Mouse (Mus musculus) ES-E14 (cell line): Measurements from ENCODE around the gene Elobl. TPM values are rescaled to one million over a fixed set of nuclear protein-coding genes. Genes with fewer than 3 reads are reported as not detected.

Experiments used
- DNase-seq: peaks from one replicate; pipeline ENCODE4 v3.0.0-alpha.2; 2013; ENCODE audit warnings: low read depth, low spot score
- H3K27ac ChIP-seq: 2 replicates; pipeline ENCODE4 v1.5.1; 2012; ENCODE audit warnings: low read depth, mild to moderate bottlenecking, low read length, moderate library complexity, mixed read lengths; ENCODE audit not compliant: poor library complexity, insufficient read depth, severe bottlenecking
- H3K36me3 ChIP-seq: 2 replicates; pipeline ENCODE4 v1.6.1; 2012; ENCODE audit warnings: mild to moderate bottlenecking, low read length, moderate library complexity, mixed read lengths; ENCODE audit not compliant: control insufficient read depth, poor library complexity, insufficient read depth, severe bottlenecking
- H3K4me1 ChIP-seq, 2 experiments: fragments of 150-350 bp in 1 of 2; sonication (generic) in 1 of 2; 2 replicates each; pipeline ENCODE4 v1.6.1; 2012; ENCODE audit warnings: low read length in 2 of 2, mild to moderate bottlenecking in 1 of 2, mixed read lengths in 1 of 2; ENCODE audit not compliant: control insufficient read depth in 2 of 2, insufficient read depth in 2 of 2, poor library complexity in 1 of 2
- H3K4me3 ChIP-seq, 2 experiments: fragments of 150-350 bp in 1 of 2; sonication (generic) in 1 of 2; 2 replicates each; pipeline ENCODE4 v1.5.1; 2012; ENCODE audit warnings: low read length in 2 of 2, low read depth in 1 of 2, mild to moderate bottlenecking in 1 of 2, mixed read lengths in 1 of 2; ENCODE audit not compliant: insufficient read depth in 1 of 2, poor library complexity in 1 of 2, severe bottlenecking in 1 of 2
- H3K9ac ChIP-seq: 2 replicates; pipeline ENCODE4 v1.6.1; 2012; ENCODE audit warnings: low read depth, mild to moderate bottlenecking, low read length, mixed read lengths; ENCODE audit not compliant: poor library complexity, insufficient read depth, severe bottlenecking
- H3K9me3 ChIP-seq: fragments of 150-350 bp; sonication (generic); 2 replicates; pipeline ENCODE4 v1.6.1; 2012; ENCODE audit warnings: low read depth, mild to moderate bottlenecking, low read length; ENCODE audit not compliant: control insufficient read depth, insufficient read depth
- CHD2 ChIP-seq: IDR thresholded peaks from 2 replicates; pipeline ENCODE4 v1.6.1; 2014; ENCODE audit warnings: mild to moderate bottlenecking, low read depth, low read length, inconsistent platforms
- HCFC1 ChIP-seq: IDR thresholded peaks from 2 replicates; pipeline ENCODE4 v1.6.1; 2012; ENCODE audit warnings: low read length, inconsistent platforms, borderline replicate concordance; ENCODE audit not compliant: insufficient read depth
- MAFK ChIP-seq: IDR thresholded peaks from 2 replicates; pipeline ENCODE4 v1.6.1; 2014; ENCODE audit warnings: mild to moderate bottlenecking, low read depth, low read length, inconsistent platforms; ENCODE audit not compliant: insufficient read depth
- ZC3H11A ChIP-seq: IDR thresholded peaks from 2 replicates; pipeline ENCODE4 v1.6.1; 2012; ENCODE audit warnings: low read depth, mild to moderate bottlenecking, inconsistent platforms, low read length, borderline replicate concordance
- ZNF384 ChIP-seq: IDR thresholded peaks from 2 replicates; pipeline ENCODE4 v1.6.1; 2012; ENCODE audit warnings: low read depth, low read length, inconsistent platforms
- in situ Hi-C, 2 experiments: fragments of 600-800 bp; cut with MboI; formaldehyde crosslinking; loops; one replicate each; pipeline ENCODE4 v1.15.1; 2025; ENCODE audit warnings: low sequenced_read_pairs in 2 of 2, inconsistent platforms in 1 of 2; ENCODE audit not compliant: unreplicated experiment in 2 of 2
- total RNA-seq: library from RNA; depleted of rRNA; stranded (reverse); fragments of 300-350 nt; gene quantifications from 2 replicates; pipeline ENCODE4 v1.2.3, GENCODE M21; 2012

The Elobl gene
- total RNA-seq, 1 experiment: 1.6 TPM

DNA sequence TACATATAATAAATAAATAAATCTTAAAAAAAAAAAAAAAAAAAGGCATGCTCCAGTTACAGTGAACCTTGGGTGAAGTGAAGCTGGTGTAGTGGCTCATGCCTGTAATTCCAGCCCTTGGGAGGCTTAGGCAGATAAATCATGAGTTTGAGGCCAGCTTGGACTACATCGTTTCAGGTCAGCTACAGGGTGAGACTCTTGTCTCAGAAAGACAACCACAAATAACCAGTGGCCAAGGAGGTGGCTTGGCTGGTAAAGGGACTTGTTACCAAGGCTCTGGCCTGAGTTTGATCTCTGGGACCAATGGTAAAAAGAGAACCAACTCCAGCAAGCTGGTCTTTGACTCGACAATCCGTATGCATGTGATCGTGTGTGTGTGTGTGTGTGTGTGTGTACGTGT, 35.3 kb upstream of the Elobl start:
- H3K4me1 ChIP-seq: peaks cover 11 to 18% of the 10 kb centered on the region in 2 experiments
- H3K36me3 ChIP-seq: peaks cover 27% of the 10 kb centered on the region
- H3K27ac ChIP-seq: no peak overlapping the region
- in situ Hi-C loops: no loop called here
- no peak for DNase-seq
- H3K9me3 ChIP-seq: no peaks in the 10 kb centered on the region
- H3K4me3 ChIP-seq: peak overlapping the region; percentile 24 to 42
- peak overlapping the region; percentile 60 for H3K9ac ChIP-seq
- TF ChIP-seq HCFC1: no peak
- no peak for TF ChIP-seq MAFK
- TF ChIP-seq ZNF384: no peak
- TF ChIP-seq CHD2: no peak
- TF ChIP-seq ZC3H11A: no peak

DNA sequence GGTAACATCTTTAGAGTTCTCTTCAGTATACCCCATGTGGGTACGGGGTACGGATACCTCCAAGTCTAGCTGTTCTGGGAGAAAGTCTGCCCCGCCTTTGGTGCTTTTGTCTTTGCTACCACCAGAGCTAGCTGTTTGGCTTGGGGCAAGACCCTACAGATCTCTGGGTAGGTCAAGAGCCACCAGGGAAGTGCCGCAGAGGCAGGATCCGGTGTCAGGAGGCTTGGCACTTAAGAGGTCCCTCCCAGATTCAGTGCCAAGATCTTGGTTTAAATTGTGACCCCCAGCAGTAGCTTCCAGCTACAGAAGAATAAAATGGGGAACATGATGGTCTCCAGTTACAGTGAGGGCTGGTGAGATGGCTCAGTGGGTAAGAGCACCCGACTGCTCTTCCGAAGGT, 34.8 kb upstream of the Elobl start:
- Histone ChIP-seq H3K36me3 (peaks cover 27% of the 10 kb centered on the region), H3K4me1 (peaks cover 15 to 18% of the 10 kb centered on the region in 2 experiments), H3K4me3 (peak overlapping the region; percentile 81 to 91), H3K27ac (no peak overlapping the region), H3K9me3 (no peaks in the 10 kb centered on the region), H3K9ac (peak overlapping the region; percentile 16; the same call in 1 of the 2 replicates)
- TF ChIP-seq ZC3H11A: no peak
- no peak for DNase-seq
- in situ Hi-C loops: no loop called here

DNA sequence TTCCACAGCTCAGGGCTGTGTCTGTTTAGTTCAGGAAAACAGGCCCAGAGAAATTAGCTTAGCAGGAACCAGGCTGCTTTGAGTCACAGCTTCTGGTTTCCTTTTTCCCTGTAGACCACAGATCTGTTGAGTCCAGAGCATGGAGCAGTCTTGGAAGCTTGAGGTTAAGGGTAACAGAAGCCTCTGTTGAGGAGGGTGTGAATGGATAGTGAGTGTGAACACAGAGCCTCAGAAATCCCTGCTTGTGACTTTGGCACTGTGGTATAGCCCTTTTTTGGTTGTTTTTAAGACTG, 33.7 kb upstream of the Elobl start:
- Histone ChIP-seq H3K36me3 (peaks cover 20% of the 10 kb centered on the region), H3K9me3 (no peaks in the 10 kb centered on the region), H3K4me1 (peaks cover 18 to 20% of the 10 kb centered on the region in 2 experiments), H3K9ac (peak overlapping the region; percentile 76), H3K27ac (no peak overlapping the region; the same call in 1 of the 2 replicates), H3K4me3 (peak overlapping the region; percentile 81 to 91)
- no peak for DNase-seq
- in situ Hi-C loops: no loop called here
- TF ChIP-seq ZNF384: no peak
- TF ChIP-seq CHD2: no peak
- no peak for TF ChIP-seq MAFK
- TF ChIP-seq ZC3H11A: no peak
- TF ChIP-seq HCFC1: no peak

DNA sequence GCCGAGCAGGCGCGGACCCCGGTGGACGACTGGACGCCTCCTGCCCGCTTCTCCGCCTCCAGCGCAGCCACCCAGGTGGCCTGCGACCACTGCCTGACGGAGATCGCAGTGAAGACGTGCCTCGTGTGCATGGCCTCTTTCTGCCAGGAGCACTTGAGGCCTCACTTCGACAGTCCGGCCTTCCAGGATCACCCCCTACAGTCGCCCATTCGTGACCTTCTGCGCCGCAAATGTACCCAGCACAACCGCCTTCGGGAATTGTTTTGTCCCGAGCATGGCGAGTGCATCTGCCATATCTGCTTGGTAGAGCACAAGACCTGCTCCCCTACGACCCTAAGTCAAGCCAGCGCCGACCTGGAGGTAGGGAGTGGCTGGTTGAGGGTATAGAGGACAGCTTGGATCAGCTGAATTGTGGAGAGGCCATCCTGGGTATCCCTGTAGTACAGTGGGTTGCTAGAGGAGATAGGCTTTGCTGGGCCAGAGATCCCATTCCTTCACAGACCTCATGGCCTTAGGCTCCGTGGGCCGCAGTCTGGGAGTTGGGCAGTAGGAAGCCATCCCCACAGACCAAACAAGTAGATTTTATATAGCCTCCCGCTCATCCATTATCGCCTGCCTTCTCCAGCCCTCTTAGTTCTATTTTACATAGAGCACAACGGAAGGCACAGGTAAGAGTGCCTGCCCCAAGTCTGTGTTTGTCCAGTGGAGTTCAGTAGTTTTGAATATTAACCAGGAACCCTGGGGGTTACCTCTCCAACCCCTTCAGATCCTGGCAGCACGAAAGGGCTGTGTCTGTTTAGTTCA, 33.2 kb upstream of the Elobl start:
- DNase-seq: no peak
- Histone ChIP-seq H3K27ac (peak overlapping the region; percentile 6; the same call in 1 of the 2 replicates), H3K4me1 (peaks cover 18 to 22% of the 10 kb centered on the region in 2 experiments), H3K4me3 (peak overlapping the region; percentile 81 to 91), H3K36me3 (peaks cover 17% of the 10 kb centered on the region; the same call in 1 of the 2 replicates), H3K9ac (peak overlapping the region; percentile 76), H3K9me3 (no peaks in the 10 kb centered on the region)
- TF ChIP-seq ZNF384 (no peak), CHD2 (no peak)
- in situ Hi-C loops: no loop called here
